Mouse (Mus musculus) liver, embryonic 13.5 days (tissue): ENCODE results near the gene Melk. TPM values are rescaled to one million over a fixed set of nuclear protein-coding genes. Genes with fewer than 3 reads are reported as not detected.

Experiments used
- ATAC-seq: fragments of 200-750 bp; cut with Nextera tagmentation; 2 replicates; pipeline ENCODE4 v1.8.0; 2017; ENCODE audit warnings: low read depth, mild to moderate bottlenecking, moderate number of reproducible peaks, moderate library complexity
- DNase-seq: peaks from one replicate; pipeline ENCODE4 v3.0.0; 2022
- H3K27ac ChIP-seq: fragments of 300-500 bp; sonication (generic); 2 replicates; pipeline ENCODE4 v1.5.1; 2015; ENCODE audit warnings: moderate library complexity, mild to moderate bottlenecking, inconsistent platforms
- H3K27me3 ChIP-seq: fragments of 300-500 bp; sonication (generic); 2 replicates; pipeline ENCODE4 v1.6.1; 2015; ENCODE audit warnings: mild to moderate bottlenecking, inconsistent platforms
- H3K36me3 ChIP-seq: fragments of 300-500 bp; sonication (generic); 2 replicates; pipeline ENCODE4 v1.6.1; 2015; ENCODE audit warnings: mild to moderate bottlenecking, inconsistent platforms
- H3K4me1 ChIP-seq: fragments of 300-500 bp; sonication (generic); replicated peaks from 2 replicates; pipeline ENCODE4 v1.6.1; 2015; ENCODE audit warnings: inconsistent platforms
- H3K4me2 ChIP-seq: fragments of 300-500 bp; sonication (generic); 2 replicates; pipeline ENCODE4 v1.6.1; 2015; ENCODE audit warnings: inconsistent platforms, mild to moderate bottlenecking, moderate library complexity
- H3K4me3 ChIP-seq: fragments of 300-500 bp; sonication (generic); replicated peaks from 2 replicates; pipeline ENCODE4 v1.5.1; 2015; ENCODE audit warnings: mild to moderate bottlenecking, inconsistent platforms
- H3K9ac ChIP-seq: fragments of 300-500 bp; sonication (generic); 2 replicates; pipeline ENCODE4 v1.6.1; 2015; ENCODE audit warnings: mild to moderate bottlenecking, inconsistent platforms
- H3K9me3 ChIP-seq: fragments of 300-500 bp; sonication (generic); replicated peaks from 2 replicates; pipeline ENCODE4 v1.6.1; 2016; ENCODE audit warnings: inconsistent platforms
- WGBS: fragments of 180-500 bp; shearing (Covaris S2); methylation state at CpG from one replicate; pipeline ENCODE4 v1.1.7; 2015; ENCODE audit not compliant: insufficient replicate concordance; 5-methylcytosine and 5-hydroxymethylcytosine counted together
- polyA plus RNA-seq: library from polyadenylated mRNA; unstranded; fragments of >200 nt; fragmentation: Nextera tagmentation; extraction: Ambion mirVana; gene quantifications from 2 replicates; pipeline ENCODE4 v1.2.1, GENCODE M21; 2015

The Melk gene
- polyA plus RNA-seq = 25.3 and 29.2 TPM in 2 replicates

GRCm38 (mm10) chr4:44300781-44301750, at the start of gene Melk:
Gene Melk (plus strand): TSS chr4:44300876.
- ATAC-seq = peak; percentile 93
- 1% methylated on average over 41 of the region's 41 CpGs for WGBS
- H3K27ac ChIP-seq = peak within 1 kb of the TSS; percentile 71

DNA sequence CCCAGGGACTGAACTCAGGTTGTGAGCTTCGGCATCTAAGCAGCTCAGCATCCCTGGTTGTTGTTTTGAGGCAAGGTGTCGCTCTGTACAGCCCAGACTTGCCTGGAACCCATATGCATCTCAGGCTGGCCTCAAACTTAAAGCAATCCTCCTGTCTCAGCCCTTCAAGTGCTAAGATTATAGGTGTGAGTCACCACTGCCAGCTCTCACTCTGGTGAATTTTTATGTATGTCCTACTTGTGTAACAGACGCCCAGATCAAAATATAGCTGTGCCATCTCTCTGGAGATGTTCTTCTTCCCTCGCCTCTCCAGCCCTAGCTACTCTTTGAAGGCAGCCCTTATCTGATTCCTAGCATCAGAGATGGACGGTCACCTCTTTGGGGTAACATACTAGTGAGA, 49.2 kb upstream of the Melk start:
- ATAC-seq = no peak
- H3K9me3 ChIP-seq = no peaks in the 10 kb centered on the region
- no peak overlapping the region for H3K9ac ChIP-seq
- peaks cover 59% of the 10 kb centered on the region for H3K27me3 ChIP-seq
- H3K4me3 ChIP-seq = no peak overlapping the region
- no peak overlapping the region for H3K4me2 ChIP-seq
- peaks cover 28% of the 10 kb centered on the region for H3K4me1 ChIP-seq
- H3K27ac ChIP-seq = no peak overlapping the region
- DNase-seq = no peak
- 62% methylated on average over 5 of the region's 5 CpGs for WGBS
- H3K36me3 ChIP-seq = no peaks in the 10 kb centered on the region

More at GRCm38 (mm10) chr4:44300781-44301750, at the start of gene Melk:
- H3K4me2 ChIP-seq = peak within 1 kb of the TSS; percentile 92
- no peaks in the 10 kb centered on the region for H3K9me3 ChIP-seq
- DNase-seq = peak; percentile 83
- no peaks in the 10 kb centered on the region for H3K27me3 ChIP-seq
- H3K36me3 ChIP-seq = peaks cover 11% of the 10 kb centered on the region
- peaks cover 19% of the 10 kb centered on the region for H3K4me1 ChIP-seq
- H3K9ac ChIP-seq = peak within 1 kb of the TSS; percentile 79
- H3K4me3 ChIP-seq = peak within 1 kb of the TSS; percentile 74

DNA sequence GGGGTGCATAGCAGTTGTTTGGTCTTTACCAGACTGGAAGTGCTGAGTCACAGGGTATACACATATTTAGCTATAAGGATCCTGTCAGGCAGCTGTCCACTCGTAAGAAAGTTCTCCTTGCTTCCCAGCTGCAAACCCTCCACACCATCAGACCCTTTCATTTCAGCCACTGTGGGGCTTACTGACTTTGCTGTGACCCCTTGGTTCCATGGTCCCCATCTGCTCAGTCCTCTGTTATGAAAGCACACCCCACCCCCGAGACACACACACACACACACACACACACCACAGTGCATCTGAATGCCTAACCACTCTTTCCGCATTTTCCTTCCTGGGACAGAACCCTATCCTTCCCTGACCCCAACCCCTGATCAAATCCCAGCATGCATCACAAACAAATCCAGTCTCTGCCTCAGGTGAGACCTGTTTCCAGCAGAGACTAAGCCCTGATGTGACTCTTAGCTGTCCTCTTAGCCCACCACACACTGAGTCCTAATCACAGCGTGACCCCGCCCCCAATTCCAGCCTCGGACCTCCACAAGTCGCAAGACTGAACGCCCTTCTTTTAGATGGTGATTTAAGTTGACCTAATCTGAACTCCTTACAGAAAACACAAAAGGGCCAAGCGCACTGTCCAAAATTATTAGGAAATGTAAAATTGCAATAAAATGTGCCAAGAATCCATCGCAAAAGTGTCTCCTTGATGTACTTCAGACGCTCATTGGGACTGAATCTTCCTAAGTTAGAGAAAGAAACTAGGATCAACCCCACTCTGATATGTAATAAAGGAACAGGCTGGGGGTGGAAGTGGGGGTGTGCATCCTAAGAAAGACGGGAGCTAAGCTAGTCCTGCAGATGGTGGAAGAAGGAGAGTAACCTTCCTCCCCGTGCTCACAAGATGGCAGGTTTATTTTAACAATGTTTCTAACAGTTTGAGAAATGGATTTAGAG, 48.4 kb upstream of the Melk start:
- no peaks in the 10 kb centered on the region for H3K36me3 ChIP-seq
- no peak overlapping the region for H3K4me3 ChIP-seq
- peaks cover 26% of the 10 kb centered on the region for H3K4me1 ChIP-seq
- no peak overlapping the region for H3K9ac ChIP-seq
- 10% methylated on average over 13 of the region's 13 CpGs for WGBS
- H3K27ac ChIP-seq = no peak overlapping the region
- no peak for ATAC-seq
- no peaks in the 10 kb centered on the region for H3K9me3 ChIP-seq
- DNase-seq = no peak
- H3K27me3 ChIP-seq = peaks cover 55% of the 10 kb centered on the region
- H3K4me2 ChIP-seq = peak overlapping the region; percentile 18; the same call in 1 of the 2 replicates

DNA sequence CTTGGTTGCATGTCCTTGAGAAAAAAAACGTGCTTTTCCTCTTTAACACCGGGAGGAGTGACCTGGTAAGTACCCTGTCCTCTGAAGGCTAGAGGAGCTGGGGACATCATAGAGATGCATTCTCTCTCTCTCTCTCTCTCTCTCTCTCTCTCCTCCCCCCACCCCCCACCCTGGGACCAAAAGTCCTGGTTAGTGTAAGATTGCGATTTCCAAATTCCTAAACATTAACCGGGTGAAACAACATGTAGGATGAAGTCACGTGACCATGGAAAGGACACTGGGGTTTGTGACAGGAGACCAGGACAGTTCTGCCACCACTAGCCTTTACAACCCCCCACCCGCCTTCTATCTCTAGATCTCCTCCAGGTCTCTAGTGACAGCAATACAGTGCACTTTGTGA, 47.5 kb upstream of the Melk start:
- H3K27me3 ChIP-seq = peaks cover 46% of the 10 kb centered on the region
- H3K27ac ChIP-seq = no peak overlapping the region
- H3K9me3 ChIP-seq = no peaks in the 10 kb centered on the region
- ATAC-seq (peak; percentile 60), DNase-seq (no peak)
- peaks cover 22% of the 10 kb centered on the region for H3K4me1 ChIP-seq
- 8% methylated on average over 6 of the region's 6 CpGs for WGBS
- no peak overlapping the region for H3K4me3 ChIP-seq
- H3K36me3 ChIP-seq = no peaks in the 10 kb centered on the region
- no peak overlapping the region for H3K9ac ChIP-seq
- peak overlapping the region; percentile 18; the same call in 1 of the 2 replicates for H3K4me2 ChIP-seq

DNA sequence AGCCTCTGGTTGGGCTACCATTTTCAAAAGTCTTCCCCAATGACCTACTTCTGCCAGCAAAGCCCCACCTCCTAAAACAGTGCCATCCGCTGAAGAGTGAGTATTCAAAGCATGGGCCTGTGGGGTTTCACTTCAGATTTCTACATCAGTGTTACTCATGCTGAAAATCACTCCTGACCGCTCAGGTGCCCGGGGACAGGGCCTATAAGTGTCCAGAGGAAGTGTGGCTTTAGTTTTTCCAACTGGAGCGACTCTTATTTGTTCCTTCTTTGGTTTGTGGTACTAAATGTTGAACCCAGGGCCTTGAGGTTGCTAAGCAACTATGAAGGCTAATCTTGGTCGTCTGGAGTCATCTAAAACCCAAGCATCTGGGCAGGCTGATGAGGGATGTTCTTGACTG, 46.1 kb upstream of the Melk start:
- Histone ChIP-seq H3K9me3 (no peaks in the 10 kb centered on the region), H3K4me3 (no peak overlapping the region), H3K4me2 (no peak overlapping the region), H3K4me1 (peaks cover 16% of the 10 kb centered on the region), H3K9ac (no peak overlapping the region), H3K27me3 (peaks cover 32% of the 10 kb centered on the region), H3K27ac (no peak overlapping the region), H3K36me3 (no peaks in the 10 kb centered on the region)
- WGBS = 58% methylated on average over 5 of the region's 5 CpGs
- no peak for DNase-seq
- no peak for ATAC-seq

DNA sequence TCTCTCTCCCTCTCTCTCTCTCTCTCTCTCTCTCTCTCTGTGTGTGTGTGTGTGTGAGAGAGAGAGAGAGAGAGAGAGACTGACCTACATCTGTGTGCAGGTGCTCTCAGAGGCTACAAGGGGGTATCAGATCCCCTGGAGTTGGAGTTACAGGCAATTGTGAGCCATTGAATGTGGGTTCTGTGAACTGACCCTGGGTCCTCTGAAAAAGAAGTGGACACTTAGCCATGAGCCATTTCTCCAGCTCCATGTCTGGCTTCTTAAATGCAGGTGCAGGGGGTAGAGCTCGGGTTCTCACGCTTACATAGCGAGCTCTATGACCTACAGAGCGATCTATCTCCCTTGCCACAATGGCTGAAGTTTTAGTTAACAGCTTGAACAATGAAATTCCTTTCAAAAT, 41.5 kb upstream of the Melk start:
- ATAC-seq (no peak), DNase-seq (no peak)
- 62% methylated on average over 4 of the region's 4 CpGs for WGBS
- Histone ChIP-seq H3K27me3 (peaks cover 3% of the 10 kb centered on the region; the same call in 1 of the 2 replicates), H3K4me1 (no peaks in the 10 kb centered on the region), H3K4me2 (no peak overlapping the region), H3K36me3 (no peaks in the 10 kb centered on the region), H3K4me3 (no peak overlapping the region), H3K9ac (no peak overlapping the region), H3K27ac (no peak overlapping the region), H3K9me3 (no peaks in the 10 kb centered on the region)

- Histone ChIP-seq H3K36me3 (no peaks in the 10 kb centered on the region), H3K4me1 (no peaks in the 10 kb centered on the region), H3K9ac (no peak overlapping the region), H3K27ac (no peak overlapping the region), H3K9me3 (no peaks in the 10 kb centered on the region), H3K4me2 (no peak overlapping the region), H3K27me3 (no peaks in the 10 kb centered on the region), H3K4me3 (no peak overlapping the region)
- peak; percentile 33 for DNase-seq
- WGBS = 2% methylated on average over 10 of the region's 10 CpGs
- ATAC-seq = no peak
These were observed 40.4 kb upstream of the Melk start for GRCm38 (mm10) chr4:44260244-44260643.

DNA sequence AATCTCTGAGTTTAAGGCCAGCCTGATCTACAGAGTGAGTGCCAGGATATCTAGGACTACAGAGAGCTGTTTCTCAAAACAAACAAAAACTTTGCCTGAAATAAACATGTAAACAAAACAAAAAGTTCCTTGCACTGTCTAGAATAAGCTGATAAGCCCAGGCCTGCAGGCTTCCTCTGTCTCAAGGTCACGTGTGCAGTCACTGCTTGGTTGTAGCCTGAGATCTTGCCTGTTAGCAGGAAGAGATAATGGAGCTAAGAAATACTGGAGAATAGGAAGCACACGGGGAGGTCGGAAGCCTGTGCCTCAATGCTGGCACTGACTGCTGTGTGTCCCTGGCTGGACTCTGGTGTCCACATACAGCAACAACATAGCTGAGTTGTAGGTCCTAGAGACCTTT, 35.2 kb upstream of the Melk start:
- no peak overlapping the region for H3K4me2 ChIP-seq
- H3K4me3 ChIP-seq = no peak overlapping the region
- H3K9ac ChIP-seq = no peak overlapping the region
- H3K27ac ChIP-seq = no peak overlapping the region
- H3K4me1 ChIP-seq = no peaks in the 10 kb centered on the region
- ATAC-seq (no peak), DNase-seq (no peak)
- 28% methylated on average over 3 of the region's 3 CpGs for WGBS
- H3K9me3 ChIP-seq = no peaks in the 10 kb centered on the region
- H3K36me3 ChIP-seq = no peaks in the 10 kb centered on the region
- H3K27me3 ChIP-seq = no peaks in the 10 kb centered on the region

GRCm38 (mm10) chr4:44267437-44267836, 33.2 kb upstream of the Melk start:
- Histone ChIP-seq H3K9me3 (no peaks in the 10 kb centered on the region), H3K4me2 (no peak overlapping the region), H3K27me3 (no peaks in the 10 kb centered on the region), H3K9ac (no peak overlapping the region), H3K27ac (no peak overlapping the region), H3K36me3 (no peaks in the 10 kb centered on the region), H3K4me3 (no peak overlapping the region), H3K4me1 (no peaks in the 10 kb centered on the region)
- DNase-seq = no peak
- WGBS = 62% methylated on average over 6 of the region's 6 CpGs
- ATAC-seq = no peak

DNA sequence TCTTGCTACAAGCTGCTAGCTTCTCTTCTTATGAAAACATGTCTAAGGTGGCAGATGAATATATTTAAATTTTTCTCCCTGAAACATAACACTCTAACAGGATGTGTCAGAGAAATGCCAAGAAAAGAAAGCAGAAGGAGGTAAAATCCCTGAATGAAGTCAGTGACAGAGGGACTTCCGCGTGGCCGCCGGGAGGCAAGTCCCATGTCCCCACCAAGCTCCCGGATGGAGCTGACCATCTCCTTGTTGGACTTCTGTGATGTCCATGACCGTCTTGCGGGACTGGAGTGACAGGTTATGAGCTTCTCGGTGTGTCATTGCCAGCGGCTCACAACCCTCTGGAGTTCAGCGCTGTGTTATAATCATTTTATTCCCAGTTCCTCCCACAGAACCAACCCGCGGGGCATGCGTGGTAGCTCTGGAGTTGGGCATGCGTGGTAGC, 31.3 kb upstream of the Melk start:
- Histone ChIP-seq H3K36me3 (no peaks in the 10 kb centered on the region), H3K4me1 (no peaks in the 10 kb centered on the region), H3K27me3 (no peaks in the 10 kb centered on the region), H3K4me3 (no peak overlapping the region), H3K9ac (no peak overlapping the region), H3K4me2 (no peak overlapping the region), H3K27ac (no peak overlapping the region), H3K9me3 (no peaks in the 10 kb centered on the region)
- WGBS = 83% methylated on average over 14 of the region's 14 CpGs
- ATAC-seq (no peak), DNase-seq (no peak)

DNA sequence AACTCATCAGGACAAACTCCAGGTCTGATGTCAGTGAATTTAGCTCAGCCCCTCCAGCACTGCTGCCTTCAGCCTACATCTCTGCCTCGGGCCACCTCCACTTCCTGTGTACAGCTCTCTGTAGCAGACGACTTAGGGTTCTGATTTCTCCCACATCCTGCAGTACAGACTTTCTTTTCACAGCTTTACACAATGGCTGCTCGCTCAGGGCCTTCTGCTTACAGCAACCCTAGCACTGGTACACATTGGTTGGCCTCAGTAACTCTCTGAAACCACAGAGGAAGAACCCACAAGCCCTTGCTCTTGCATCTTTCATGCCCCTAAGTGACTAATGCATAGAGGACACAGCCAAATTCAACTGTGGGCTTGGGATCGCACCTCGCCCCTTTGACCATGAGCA, 29.5 kb upstream of the Melk start:
- no peak overlapping the region for H3K4me3 ChIP-seq
- H3K4me1 ChIP-seq = no peaks in the 10 kb centered on the region
- H3K9me3 ChIP-seq = no peaks in the 10 kb centered on the region
- DNase-seq (no peak), ATAC-seq (no peak)
- H3K36me3 ChIP-seq = no peaks in the 10 kb centered on the region
- 40% methylated on average over 5 of the region's 5 CpGs for WGBS
- no peak overlapping the region for H3K4me2 ChIP-seq
- no peak overlapping the region for H3K27ac ChIP-seq
- H3K9ac ChIP-seq = no peak overlapping the region
- H3K27me3 ChIP-seq = no peaks in the 10 kb centered on the region
